Mouse (Mus musculus) ZHBTc4 (cell line): ENCODE measurements around the gene Rflna.

ENCODE experiments used
- DNase-seq: peaks from one replicate; pipeline ENCODE4 v3.0.0-alpha.2; 2011; ENCODE audit warnings: low read depth, low spot score

Gene Rflna

DNA sequence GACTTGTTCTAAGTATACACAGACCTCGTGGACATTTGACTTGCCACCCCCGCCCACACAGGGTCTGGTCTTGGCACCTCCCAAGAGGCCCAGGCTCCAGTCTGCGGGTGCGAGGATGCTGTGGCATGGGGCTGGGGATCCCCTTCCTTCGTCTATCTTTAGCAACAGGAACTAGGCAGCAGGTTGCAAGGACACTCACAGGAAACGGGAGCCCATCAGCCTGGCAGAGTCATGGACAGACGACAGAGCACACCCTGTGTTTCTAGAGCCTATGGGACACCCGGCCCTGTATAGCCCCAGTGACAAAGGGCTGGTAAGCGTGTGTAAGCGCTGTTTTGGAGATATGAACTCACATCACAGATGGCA, 49.2 kb downstream of the Rflna start:
- DNase-seq: no peak

DNA sequence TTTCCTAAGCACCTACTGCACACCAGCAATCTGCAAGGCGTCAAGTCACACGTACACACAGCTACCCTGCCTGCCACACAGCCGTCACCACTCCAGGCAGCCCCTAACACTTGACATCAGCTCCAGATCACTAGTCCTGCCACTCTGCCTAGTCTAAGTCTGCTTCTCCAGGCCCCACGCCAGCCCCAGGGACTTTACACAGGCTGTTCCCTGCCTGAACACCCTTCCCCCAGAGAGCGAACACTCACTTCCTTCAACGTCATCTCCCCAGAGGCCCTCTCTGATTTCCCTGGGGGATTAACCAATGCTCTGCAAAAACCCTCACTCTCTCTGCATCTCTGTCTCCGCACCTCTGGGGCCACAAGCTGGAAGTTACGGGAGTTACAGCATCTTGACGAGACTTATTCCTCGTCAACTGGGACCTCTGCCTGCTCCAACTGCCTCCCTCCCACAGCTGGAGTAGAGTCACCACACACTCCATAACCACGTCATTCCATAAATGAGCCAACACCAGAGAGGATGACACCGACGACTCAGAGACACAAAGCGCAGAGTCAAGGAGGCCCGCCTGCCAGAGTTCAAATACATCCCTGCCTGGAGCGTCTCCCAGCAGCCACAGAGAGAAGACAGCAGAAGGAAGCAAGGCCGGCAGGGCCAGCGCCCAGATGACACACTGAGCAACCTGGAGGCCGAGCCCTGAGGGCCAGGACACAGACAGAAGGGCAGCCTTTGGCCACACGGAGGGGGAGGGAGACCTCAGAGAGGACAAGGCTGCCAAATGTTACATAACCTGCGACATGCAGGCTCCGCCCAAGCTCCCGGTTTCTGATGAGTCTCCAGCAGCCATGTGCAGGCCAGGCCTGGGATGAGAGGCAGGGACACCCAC, 49.8 kb downstream of the Rflna start:
- DNase-seq: no peak

DNA sequence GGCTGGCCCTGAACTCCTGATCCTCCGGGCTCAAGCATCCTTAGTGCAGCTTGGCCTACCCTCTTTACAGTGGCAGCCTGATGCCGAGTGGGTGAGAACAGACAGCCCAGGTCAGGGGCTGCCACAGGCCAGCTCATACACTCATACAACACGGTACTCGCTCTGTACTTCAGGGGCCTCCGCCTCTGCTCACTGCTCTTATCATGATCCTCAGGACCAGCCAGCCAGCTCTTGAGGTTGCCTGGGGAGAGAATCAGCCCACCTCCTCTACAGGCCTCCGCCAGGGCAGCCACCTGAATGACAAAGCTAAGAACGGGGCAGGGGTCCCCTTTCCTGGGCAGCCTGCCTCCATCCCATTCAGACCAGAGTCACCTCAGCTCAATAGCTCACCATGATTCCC, 50.6 kb downstream of the Rflna start:
- DNase-seq: no peak

DNA sequence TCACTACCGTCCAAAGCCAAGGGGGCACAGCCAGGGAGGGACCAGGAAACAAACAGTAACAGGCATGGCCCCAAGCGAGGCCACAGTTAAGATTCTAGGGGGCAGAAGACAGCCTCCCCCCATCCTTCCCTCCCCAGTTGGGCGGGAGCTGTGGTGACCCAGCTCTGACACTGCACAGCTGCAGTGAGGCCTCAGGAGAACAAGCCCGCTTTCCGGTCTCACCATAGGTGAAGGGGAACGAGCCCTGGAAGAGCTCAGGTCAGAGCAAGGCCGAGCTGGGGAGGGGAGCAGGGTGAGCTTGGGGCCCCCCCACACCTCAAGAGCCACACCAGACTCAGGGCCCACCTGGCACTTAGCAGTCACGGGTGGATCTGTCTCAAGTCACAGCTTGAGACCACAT, 52.9 kb downstream of the Rflna start:
- DNase-seq: no peak

DNA sequence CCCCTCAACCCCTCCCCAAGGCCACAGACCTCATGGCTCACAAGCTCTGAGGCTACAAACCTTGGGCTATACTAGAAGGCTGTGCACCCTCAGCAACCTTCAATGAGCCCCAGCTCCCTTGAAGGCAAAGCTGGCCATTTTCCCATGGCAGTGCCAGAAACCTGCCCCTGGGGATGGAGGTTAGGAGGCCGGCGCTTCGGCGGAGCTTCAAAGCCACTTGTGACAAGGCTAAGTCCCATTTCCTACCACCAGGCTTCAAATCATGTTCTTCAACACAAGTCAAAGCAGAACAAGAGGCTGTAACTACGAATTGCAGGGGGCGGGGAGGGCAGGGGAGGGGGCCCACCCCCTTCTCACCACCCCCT, 53.3 kb downstream of the Rflna start:
- peak; percentile 39 for DNase-seq

DNA sequence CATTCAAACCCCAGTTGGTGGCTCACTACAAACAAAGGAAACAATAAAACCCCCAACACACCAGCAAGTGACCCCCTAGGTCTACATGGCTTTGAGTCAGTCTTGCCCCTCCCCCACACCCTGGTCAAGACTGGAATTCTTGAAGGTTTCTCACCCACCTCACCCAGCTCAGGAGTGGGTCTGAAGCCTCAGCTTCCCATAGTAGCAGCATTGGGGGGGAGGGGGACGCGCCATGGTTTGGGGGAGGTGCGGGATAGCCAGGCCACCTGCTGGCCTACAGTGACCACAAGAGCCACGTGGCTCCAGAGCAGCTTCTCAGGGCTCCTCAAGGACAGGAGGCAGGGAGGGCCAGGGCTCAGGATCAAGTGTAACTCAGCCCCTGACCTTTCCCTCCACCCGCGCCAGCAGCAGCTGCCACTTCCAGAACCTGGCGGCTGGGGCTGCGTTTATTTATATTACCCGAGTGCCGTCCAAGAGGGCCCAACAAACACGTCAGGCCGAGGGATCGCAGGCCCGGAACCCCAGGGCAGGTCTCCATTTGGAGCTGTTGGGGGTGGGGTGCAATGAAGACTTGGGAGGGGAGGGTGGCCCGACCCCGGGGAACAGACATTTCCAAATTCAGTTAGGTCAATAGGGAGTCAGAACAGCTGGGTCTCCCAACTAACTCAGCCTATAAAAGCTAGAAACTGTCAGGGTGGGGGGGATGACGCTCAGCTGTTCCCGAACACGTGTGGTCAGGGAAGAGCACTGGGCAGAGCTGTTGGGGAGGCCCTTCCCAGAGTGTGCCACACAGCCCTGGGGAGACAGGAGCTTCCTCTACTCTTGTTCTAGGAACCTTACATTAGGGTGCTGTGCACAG, 53.9 kb downstream of the Rflna start:
- DNase-seq: peak; percentile 42

DNA sequence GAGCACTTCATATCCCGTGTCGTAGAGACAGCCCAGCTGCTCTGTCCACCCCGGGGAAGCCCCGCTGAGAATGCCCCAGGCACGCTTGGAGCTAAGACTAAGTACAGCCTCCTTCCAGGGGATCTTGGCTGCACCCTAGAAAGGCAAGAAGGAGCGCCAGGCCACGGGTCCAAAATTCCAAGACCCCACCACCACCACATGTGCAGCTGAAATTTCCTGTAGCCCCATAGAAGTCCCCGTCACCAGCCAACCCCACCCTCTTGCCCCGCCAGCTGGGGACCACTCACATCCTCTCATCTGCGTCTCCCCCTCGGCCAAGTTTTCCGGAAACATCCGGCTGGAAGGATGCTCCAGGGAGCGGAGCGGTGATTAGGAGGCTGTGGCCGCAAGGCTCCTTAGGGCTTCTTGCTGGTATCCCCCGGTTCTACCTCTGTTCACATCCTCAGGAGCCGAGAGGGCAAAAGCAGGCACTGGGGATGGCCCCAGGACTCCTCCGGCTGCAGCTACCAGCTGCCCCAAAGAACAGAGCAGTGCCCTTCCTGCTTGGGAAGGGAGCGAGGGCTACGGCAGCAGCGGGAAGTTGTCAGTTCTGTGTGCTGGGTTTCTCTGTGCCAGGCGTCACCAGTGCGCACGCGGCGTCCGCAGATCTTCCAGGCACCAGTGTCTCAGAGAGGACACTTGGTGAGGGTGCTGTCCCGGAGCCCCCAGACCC, 54.7 kb downstream of the Rflna start:
- DNase-seq: peak; percentile 29

DNA sequence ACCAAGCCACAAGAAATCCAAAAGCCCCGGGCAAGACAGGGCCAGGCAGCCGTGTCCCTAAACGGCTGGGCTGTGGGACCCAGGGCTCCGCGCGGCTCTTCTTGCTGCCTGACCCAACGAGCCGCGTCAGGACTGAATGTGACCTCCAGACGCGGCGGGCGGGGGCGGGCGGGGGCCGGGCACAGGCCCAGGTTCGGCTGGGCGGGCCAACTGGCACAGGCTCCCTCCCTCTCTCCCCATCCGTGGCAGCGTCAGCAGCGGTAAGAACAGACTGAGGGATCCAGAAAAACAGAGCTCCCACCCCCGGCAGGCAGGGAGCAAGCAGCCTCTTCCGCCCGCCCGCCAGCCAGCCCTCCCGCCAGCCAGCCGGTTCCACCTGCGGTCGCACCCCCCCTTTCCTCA, 55.2 kb downstream of the Rflna start:
- DNase-seq: peak; percentile 47
